Mouse (Mus musculus) kidney, postnatal 4 days (tissue): ENCODE measurements around the gene Dph5.
A peak's percentile ranks its signal among the peaks of the same experiment; 100 is the strongest.
"Not testable (repeated sequence)": the region's sequence is repeated elsewhere in the genome, so short reads cannot be mapped to it uniquely, and the experiment has no call there.

Source experiments
- DNase-seq, 2 experiments: peaks; one replicate each; pipeline ENCODE4 v3.0.0; 2021; ENCODE audit warnings: mixed read lengths in 2 of 2

Gene Dph5

GRCm38 (mm10) chr3:115887427-115888309, at the start of gene Dph5:
Gene Dph5 (plus strand): TSS chr3:115887837.
- DNase-seq: peak; percentile 89 to 94

GRCm38 (mm10) chr3:115844566-115844965, 43.1 kb upstream of the Dph5 start:
- no peak for DNase-seq

- DNase-seq: no peak
Measured at GRCm38 (mm10) chr3:115845032-115845618, 42.5 kb upstream of the Dph5 start.

GRCm38 (mm10) chr3:115845724-115846123, 41.9 kb upstream of the Dph5 start:
- no peak for DNase-seq

- no peak for DNase-seq
Measured at GRCm38 (mm10) chr3:115846153-115846552, 41.5 kb upstream of the Dph5 start.

GRCm38 (mm10) chr3:115848686-115849480, 38.8 kb upstream of the Dph5 start:
- DNase-seq: no peak

- DNase-seq: no peak
Measured at GRCm38 (mm10) chr3:115850946-115851345, 36.7 kb upstream of the Dph5 start.

GRCm38 (mm10) chr3:115854672-115855191, 32.9 kb upstream of the Dph5 start:
- DNase-seq: no peak

GRCm38 (mm10) chr3:115855576-115855975, 32.1 kb upstream of the Dph5 start:
- no peak for DNase-seq

GRCm38 (mm10) chr3:115856484-115857022, 31.1 kb upstream of the Dph5 start:
- DNase-seq: no peak

- DNase-seq: no peak
Measured at GRCm38 (mm10) chr3:115857436-115857835, 30.2 kb upstream of the Dph5 start.

GRCm38 (mm10) chr3:115858822-115859221, 28.8 kb upstream of the Dph5 start:
- peak in 1 of 2 experiments; percentile 3 for DNase-seq

GRCm38 (mm10) chr3:115860780-115861179, 26.9 kb upstream of the Dph5 start:
- DNase-seq: not testable (repeated sequence)

GRCm38 (mm10) chr3:115863487-115863886, 24.1 kb upstream of the Dph5 start:
- DNase-seq: no peak

GRCm38 (mm10) chr3:115867150-115867549, 20.5 kb upstream of the Dph5 start:
- peak in 1 of 2 experiments; percentile 9 for DNase-seq

GRCm38 (mm10) chr3:115867901-115868300, 19.7 kb upstream of the Dph5 start:
- no peak for DNase-seq

- no peak for DNase-seq
Measured at GRCm38 (mm10) chr3:115869360-115869759, 18.3 kb upstream of the Dph5 start.

GRCm38 (mm10) chr3:115875551-115875950, 12.1 kb upstream of the Dph5 start:
- DNase-seq: peak in 1 of 2 experiments; percentile 4

- DNase-seq: no peak
Measured at GRCm38 (mm10) chr3:115877133-115877532, 10.5 kb upstream of the Dph5 start.

GRCm38 (mm10) chr3:115884086-115884485, 3.6 kb upstream of the Dph5 start:
- DNase-seq: no peak

- DNase-seq: peak in 1 of 2 experiments; percentile 33
Measured at GRCm38 (mm10) chr3:115888310-115889106, 871 bp downstream of the Dph5 start.

- DNase-seq: no peak
Measured at GRCm38 (mm10) chr3:115892341-115892740, 4.7 kb downstream of the Dph5 start.
